Mouse (Mus musculus) kidney, adult 8-10 months (tissue): ENCODE measurements around the gene Grip1.

ENCODE experiments used
- DNase-seq, 2 experiments: peaks; one replicate each; pipeline ENCODE4 v3.0.0; 2022

The Grip1 gene

GRCm38 (mm10) chr10:119778871-119779270 lies 325.2 kb downstream of the Grip1 start:
- DNase-seq, result no peak

DNA sequence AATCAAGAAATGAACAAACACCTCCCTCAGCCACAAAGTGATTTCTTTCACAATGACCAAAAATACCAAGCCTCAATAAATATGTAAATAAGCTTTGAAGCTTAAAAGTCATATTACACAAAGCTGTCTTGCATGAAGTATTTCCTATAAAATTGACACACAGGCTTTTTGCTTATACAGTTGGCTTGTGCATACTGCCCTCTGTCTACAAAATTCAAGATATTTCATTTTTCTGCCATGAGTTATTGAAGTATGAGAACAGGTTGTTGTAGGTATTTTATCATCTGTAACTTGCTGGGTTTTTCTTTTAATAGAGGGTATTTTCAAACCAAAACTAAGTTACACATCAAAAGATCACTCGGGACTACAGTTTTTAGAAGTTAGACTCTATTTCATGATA lies 326.0 kb downstream of the Grip1 start:
- no peak for DNase-seq

- DNase-seq, result no peak
Observed at GRCm38 (mm10) chr10:119790507-119790906, 336.9 kb downstream of the Grip1 start.

DNA sequence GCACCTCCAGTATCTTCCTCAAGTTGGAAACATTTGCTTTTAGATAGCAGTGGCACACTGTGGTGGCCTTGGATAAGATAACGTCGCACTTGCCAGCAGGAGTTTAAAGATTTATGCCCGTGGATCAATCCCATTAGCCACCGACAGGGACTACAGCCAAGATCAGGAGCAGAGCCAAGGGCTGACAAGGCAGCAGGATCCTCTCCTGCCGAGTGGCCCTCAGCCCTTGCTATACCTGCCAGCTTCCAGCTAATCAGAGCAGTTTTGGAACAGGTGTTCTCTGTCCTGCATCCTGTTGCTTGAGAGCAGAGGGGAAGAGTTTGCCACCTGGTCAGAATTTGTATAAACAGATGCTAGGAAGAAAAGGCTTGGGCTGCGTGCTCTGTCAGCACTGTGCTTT lies 348.8 kb downstream of the Grip1 start:
- no peak for DNase-seq

DNA sequence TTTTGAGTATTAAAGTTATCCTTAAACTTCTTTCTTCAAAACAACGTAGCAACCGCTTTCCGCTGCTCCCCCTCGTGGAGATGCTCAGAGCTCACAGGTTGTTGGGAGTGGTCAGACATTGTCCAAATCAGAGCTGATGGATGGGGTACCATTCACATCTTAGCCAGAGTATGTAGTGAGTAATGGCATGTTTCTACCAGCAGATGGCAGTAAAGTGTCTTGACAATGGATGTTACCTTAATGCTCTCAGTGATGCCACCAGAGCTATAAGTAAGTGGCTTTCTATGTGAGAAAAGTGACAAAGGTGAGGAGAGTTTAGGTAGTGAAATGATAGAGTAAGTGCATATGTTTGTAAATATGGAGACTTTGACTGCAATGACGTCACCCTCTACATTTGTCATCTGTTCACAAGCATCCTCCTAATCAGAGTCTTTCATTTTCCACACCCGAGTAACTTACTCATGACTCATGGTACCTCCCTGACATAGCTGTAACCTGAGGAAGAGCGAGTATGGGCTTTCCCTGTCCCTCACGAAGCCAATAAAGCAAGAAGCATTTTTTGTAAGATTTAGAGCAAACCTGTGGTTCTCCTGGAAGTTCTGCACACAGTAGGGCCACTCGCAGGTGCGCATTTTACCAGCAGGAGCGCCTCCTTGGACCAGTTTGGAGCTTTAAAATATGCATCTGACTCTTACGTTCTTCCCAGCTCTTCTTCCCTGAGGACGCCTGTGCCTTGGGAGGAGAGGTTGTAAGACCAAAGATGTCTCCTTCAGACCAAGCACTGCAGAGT lies 350.2 kb downstream of the Grip1 start:
- peak; percentile 18 to 32 for DNase-seq

DNA sequence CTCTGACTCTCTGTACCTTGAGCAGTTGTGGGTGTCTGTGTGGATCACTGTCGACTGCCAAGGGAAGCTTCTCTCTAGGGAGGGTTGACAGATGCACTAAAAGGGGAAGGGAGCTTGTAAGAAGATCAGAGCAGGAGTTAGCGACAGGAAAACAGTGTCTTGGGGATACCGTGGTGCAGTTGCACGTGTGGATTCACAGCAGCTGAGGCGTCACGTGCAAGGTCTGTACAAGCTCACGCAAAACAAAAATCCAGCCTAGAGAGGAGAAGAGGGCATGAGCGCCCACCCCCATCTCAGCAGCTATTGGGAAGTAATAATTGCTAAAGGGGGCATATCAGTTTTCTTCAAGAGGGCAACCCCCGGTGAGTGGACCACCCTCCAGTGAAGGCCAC lies 350.8 kb downstream of the Grip1 start:
- DNase-seq, result no peak

DNA sequence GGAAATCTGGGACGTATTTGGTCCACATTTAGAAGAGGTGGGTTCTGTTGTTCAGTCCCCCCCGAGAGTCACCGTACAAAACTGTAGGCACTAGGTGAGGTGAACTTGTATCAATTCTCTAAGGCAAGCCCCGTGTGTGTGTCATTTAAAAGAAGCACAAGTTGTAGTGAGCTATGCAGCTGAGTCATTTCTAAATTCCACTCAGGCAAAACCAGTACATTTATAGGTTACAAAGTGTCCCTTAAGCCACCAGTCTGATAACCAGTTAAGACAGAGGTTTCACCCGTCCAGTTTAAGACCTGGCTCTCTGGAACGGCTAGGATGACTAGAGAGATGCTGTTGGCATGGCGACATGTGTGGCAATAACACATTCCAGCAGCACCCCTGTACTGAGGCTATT lies 351.5 kb downstream of the Grip1 start:
- DNase-seq, result no peak

GRCm38 (mm10) chr10:119806151-119806550 lies 352.5 kb downstream of the Grip1 start:
- no peak for DNase-seq

GRCm38 (mm10) chr10:119808384-119808783 lies 354.8 kb downstream of the Grip1 start:
- no peak for DNase-seq

DNA sequence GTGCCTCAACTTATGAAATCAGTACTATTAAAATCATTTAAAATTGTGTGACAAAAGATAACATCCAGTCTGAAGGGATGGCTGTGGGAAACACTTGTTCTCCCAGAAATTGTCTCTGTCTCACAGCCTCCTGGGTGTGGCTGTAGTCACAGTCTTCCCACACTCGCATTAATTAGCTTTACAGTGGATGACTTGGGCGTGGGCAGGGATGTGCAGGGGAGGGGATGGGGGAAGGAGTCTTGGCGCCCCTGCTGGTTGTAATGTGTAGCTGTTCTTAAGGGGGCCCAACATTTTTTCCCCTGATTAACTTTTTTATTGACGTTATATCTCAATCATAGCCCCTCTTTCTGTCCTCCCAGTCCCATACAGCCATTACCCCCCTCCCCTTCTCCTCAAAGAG lies 360.5 kb downstream of the Grip1 start:
- DNase-seq, result no peak

DNA sequence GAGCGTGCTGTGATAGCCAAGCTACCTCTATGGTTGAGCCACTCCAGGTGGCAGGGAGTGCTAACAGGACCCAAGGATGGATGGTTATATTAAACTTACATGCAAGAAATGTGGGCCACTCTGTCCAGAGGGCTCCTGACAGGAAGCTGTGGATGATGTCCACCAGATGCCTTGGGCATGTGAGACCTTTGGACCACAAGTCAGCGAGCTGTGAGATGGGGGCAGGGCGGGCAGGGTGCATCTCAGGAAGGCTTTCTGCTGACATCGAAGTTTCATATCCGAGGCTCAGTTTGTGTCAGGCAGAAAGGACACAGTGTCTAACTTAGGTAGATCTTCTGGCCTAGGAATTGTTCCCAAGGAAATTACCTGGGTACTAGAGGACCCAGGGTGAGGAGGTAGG lies 362.4 kb downstream of the Grip1 start:
- DNase-seq, result peak; percentile 82 to 84

- DNase-seq, result no peak
Observed at GRCm38 (mm10) chr10:119818381-119818780, 364.8 kb downstream of the Grip1 start.

DNA sequence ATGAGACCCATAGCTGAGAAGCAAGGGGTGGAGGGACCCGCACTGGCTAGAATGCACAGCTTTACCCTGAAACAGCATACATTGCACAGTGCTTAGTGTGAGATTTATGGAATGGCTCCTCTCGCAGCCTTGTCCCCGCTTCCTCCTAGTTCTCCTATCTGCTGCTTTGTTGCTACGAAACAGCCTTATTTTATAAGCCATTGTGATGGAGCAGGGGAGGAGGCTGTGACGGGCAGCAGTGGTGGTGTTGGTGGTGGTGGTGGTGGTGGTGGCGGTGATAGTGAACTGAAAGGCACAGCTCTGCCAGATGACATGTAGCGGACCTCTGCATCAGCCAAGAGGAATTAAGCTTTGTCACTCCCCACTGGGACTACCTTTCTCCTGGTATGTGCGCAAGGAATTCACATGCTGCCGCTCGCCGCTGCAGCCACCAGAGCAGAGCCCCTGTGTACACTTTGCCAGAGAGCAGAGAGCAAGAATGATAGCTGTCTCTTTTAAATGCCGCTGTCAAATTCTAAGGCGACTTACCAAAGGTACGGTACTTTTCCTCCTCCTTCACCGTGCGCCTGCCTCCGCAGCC lies 365.6 kb downstream of the Grip1 start:
- peak; percentile 4 to 11 for DNase-seq

DNA sequence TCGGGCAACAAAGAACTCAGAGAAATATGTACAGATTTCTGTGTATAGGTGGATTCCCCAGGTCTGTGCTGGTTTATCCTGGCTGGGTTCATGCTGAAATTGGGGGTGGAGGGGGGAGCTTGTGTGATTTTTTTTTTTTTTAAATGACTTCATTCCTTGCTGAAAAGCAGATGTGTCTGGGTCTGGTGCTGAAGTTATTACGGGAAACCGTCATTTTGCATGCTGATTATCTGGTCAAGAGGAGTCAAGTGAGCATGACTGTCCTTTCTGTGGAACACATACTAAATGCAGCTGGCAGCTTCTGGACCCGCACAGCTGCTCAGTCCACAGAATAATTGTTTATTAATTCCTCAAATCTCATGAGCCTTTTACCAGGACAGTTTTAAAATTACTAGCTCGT lies 366.1 kb downstream of the Grip1 start:
- DNase-seq, result no peak

GRCm38 (mm10) chr10:119820428-119820827 lies 366.8 kb downstream of the Grip1 start:
- DNase-seq, result no peak

GRCm38 (mm10) chr10:119823691-119824090 lies 370.1 kb downstream of the Grip1 start:
- DNase-seq, result peak in 1 of 2 experiments; percentile 10

DNA sequence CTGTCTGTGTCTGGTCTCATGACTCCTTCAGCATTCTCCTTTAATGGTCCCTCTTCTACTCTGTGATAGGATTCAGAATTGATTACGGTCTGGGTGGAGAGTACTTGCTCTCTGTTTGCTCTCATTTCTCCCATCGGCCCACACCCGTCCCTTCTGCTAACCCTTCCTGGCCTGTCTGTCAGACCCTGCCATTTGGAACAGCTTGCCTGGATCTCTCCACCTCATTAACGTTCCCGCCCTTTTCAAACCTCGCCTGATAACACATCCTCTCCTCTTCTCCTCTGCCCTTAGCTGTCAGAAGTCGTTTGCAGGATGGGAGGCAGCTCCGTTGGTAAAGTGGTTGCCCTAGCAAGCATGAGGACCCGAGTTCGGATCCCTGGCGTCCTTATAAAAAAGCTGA lies 370.9 kb downstream of the Grip1 start:
- DNase-seq, result no peak

DNA sequence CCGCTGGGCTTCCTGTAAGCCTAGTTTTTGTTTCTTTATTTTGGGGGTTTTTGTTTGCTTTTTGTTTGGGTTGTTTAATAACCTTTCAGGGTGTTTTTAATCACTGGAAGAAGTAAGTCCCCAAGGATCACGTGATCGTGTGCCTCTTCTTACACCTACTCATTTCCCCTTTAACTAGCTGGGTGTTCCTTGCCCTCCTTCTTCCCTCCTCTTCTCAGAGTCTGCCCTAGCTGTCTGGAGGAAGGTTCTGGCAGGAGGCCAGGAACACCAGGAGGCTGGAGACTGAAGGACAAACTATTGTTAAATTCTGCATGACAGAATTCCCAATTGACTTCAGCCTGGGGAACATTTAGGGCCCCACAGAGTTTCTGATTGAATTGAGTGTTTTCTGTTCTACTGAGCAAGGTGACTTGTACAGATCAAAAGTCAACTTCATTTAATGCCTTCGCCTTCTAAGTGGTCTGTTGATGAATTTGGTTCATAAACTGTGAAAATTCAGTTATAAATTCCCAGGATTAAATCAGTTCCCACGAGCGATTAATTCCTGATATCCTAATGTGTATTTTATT lies 376.8 kb downstream of the Grip1 start:
- DNase-seq, result peak; percentile 68 to 76

- no peak for DNase-seq
Observed at GRCm38 (mm10) chr10:119831086-119831485, 377.5 kb downstream of the Grip1 start.

GRCm38 (mm10) chr10:119833334-119833733 lies 379.7 kb downstream of the Grip1 start:
- peak; percentile 31 to 41 for DNase-seq

GRCm38 (mm10) chr10:119834122-119834521 lies 380.5 kb downstream of the Grip1 start:
- no peak for DNase-seq

DNA sequence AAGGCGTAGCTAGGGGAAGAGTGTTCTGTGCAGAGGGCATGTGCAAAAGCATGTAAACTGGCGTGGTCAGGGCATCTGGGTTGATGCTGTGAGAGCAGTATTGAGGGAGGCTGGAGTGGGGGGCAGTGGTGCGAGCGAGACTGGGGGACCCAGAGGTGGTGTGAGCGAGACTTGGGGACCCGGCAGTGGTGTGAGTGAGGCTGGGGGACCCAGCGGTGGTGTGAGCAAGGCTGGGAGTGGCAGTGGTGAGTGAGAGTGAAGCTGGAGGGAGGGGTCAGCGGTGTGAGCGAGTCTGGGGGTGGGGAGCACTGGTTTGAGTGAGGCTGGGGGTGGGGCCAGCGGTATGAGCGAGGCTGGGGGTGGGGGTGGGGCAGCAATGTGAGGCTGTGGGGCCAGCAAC lies 386.0 kb downstream of the Grip1 start:
- no peak for DNase-seq

DNA sequence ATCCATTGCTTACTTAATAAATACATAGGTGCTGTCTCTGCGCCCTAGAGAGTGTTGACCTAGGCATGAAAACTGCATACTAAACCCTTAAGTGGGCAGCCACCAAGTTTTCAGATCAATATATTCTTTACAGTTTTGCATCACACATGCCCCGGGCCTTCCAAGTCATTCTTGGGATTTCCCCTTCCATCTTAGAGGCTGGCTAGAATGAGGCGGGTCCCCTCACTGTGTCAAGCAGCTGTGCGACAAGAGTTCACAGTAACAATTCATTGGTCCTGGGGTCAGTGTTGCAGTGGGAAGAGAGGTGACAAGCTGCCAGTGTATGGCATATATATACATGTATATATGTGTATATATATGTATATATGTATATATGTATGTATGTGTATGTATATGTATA lies 388.4 kb downstream of the Grip1 start:
- no peak for DNase-seq

DNA sequence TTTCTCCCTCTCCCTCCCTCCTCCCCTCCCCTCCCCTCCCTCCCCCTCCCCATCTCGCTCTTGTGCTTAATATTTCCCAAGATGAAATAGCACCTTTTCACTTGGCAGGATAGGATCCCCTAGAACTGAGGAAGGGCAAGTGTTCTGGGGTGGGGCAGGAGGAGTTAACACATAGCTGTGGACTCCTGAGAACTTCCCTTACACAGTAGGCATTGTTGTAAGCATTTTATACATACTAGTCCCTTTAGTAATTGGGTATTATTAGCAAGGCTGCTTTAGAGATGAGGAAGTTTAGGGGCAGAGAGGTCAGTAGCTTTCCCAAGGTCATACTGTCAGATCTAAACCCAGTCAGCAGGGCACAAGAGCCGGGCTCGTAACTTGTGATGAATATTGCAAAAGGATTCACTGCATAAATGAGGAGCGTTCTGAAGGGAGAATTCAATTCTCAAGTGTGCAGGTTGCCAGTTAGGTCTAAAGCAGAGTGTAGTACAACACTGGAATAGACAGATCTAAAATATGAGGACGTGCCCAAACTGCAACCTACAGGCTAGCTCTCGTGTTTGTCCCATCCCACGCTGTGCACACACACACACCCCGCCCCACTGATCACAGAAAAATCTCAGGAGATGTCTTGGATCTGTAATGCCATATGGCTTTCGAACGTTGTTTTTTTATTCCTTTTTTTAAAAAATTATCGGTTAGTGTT lies 392.2 kb downstream of the Grip1 start:
- no peak for DNase-seq
